Mouse (Mus musculus) embryo, embryonic 10 days (tissue): ENCODE data around the gene Chrna9.

Source experiments
- DNase-seq: peaks from one replicate; pipeline ENCODE4 v3.0.0-alpha.2; 2015; ENCODE audit warnings: low spot score

Chrna9 gene

DNA sequence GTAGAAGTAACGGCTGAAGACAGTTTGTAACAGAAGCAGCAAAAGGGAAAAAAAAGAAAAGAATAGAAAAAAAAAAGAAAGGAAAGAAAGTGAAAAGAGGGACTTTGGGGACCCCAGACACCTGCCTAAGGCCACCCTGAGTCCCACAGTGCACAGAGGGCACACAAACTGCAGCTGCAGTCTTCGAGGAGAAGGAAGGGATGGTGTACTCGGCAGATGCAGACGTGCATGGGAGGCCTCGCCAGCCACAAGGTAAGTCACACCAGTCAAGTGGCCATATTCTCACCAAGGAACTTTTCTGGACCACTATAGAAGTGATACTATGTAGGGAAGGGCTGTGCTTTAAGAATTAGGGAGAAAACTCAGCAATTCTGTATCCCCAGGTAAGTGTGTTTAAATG, at the start of gene Chrna9:
TSS of gene Chrna9 (plus strand) at position 139 of the 400 bp plus-strand sequence.
- no peak for DNase-seq

DNA sequence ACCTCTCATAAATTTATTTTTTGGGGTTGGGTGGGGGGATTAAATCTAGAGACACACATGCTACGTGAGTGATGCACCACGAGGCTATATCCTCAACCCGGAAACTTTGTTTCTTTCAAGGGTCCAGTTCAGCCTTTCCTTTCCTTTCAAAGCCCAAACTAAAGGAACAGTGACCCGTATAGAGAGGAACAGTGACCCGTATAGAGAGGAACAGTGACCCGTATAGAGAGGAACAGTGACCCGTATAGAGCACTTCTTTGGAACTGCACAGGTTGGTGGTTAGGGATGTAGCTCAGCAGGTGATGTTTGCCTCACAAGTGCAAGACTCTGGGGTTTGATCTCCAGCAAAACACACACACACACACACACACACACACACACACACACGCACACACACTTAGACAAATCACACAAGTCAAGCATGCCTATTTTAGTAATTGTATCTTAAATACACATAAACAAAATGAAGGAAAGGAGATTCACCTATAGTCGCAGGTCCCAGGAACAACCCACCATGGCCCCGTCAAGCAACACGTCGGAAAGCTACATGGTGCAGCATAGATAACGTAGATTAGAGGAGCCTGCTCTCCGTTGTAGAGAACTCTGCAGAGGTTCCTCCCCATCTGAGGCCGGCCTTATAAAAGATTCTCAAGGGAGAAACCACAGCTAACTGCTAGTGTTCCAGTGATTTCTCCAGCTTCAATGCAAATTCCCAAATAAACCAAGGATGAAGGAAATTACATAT, 48.9 kb upstream of the Chrna9 start:
- no peak for DNase-seq

DNA sequence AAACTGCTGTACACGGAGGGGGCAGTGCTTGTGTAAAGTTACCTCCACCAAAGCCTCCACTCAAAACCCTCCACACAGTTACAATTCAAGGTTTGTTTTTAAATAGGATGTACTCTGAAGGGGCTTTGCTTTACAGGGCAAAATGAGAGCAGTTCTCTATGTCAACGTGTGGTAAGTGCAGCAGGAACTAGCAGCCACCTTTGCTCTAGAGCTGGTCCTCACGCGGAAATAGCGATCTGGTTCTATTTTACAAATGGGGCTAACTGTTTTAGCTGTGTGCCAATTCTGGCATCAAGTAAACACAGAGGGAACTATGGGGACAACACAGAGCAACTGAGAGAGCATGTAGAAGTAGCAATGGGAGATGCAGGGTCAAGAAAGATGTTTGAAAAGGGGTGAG, 46.6 kb upstream of the Chrna9 start:
- DNase-seq = no peak

DNA sequence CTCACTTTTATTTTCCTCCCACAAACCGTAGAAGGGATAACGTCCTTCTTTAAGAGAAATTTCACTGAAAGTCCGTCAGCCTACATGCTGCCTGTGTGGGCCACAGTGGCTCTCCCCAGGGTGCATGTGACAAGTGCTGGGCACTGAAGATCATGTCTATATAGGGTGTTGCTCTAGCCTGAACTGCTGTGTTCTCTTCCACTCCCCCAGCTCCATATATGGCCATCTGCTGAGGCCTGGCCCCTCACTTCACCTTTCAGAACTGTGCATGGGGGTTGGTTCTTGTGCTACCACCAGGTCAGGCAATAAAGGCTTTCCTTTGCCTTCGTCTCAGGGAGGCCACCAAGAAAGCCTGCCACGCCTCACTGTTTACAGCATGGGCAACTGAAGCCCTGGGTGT, 45.7 kb upstream of the Chrna9 start:
- DNase-seq = no peak

DNA sequence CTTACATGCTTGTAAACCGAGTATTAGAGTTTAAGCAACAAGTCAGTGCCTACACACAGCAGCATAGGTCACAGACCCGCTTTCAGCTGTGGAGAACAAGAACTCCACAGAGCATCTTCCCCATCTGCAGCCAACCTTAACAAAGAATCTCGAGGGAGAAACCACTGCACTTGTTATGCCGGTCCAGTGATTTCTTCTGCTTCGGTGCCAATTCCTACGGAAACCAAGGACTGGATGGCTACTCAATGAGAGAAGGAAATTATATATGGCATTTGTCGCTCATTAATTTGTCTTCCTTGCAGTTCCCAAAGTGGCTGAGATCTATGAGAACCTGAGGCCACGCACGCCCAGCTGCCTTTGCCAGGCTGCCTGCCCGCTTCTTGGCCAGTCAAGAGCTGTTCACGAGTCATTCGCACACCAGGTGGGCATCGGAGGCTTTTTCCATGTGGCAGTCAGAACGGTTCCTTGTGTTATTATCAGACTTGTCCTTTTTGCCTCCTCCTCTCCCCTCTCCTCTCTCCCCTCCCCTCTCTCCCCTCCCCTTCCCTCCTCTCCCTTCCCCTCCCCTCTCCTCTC, 43.4 kb upstream of the Chrna9 start:
- DNase-seq = no peak

DNA sequence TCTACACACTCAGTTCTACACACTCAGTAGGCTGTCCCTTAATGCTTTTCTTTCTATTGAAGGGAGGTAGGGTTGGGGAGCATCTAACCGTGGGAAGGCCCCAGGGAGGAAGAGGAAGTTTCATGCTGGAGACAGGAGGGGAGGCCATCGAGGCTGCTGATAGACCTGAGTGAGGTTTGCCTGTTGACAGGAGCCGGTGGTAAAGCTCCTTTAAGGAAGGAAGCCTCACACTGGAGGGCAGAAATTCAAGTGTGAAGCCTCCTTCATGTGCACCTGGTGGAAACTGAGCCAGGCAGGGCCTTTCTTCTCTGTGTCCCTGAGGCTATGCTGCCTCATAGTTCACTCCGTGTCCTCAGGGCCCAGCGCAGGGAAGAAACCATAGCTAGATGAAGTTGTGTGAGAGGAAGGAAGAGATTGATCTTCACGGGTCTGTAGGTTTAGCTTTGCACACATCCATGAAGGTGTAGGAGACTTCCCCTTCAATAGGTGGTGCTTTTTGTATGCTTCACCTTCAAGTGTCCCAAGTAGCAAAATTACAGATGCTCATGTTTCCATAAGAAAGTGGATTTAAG, 39.5 kb upstream of the Chrna9 start:
- no peak for DNase-seq

DNA sequence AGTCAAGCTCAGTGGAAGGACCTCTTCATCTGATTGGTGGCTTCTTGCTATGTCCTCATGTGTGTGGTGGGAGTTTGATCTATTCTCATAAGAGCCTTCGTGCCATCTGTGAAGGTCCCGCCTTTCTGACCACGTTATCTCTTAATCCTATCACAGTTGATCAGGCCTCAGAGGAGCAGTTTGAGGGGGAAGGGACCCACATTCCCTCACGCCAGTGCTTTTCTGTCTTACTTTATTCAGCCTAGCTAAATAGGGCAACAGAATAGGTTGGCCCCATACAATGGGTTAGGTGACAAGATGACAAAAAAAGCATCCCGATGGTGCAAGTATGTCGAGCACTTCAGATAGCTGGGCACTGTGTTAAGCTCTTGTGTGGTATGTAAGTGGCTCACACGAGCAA, 39.0 kb upstream of the Chrna9 start:
- no peak for DNase-seq

DNA sequence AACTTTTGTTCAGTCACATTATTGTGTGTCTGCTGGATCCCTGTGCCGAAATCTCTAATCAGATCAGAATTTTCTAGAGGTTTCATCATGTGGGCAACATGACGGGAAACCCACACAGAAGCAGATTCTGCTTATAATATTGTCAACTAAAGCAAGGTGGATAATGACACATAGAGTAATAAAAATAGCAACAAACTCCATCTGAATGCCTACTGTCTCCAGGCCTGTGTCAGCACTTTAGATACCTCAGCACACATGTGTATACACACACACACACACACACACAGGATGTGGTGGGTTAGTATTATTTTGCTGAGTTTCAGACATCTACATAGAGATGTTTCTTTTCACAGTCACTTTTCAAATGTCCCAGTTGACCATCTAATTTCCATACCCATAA, 37.0 kb upstream of the Chrna9 start:
- no peak for DNase-seq

DNA sequence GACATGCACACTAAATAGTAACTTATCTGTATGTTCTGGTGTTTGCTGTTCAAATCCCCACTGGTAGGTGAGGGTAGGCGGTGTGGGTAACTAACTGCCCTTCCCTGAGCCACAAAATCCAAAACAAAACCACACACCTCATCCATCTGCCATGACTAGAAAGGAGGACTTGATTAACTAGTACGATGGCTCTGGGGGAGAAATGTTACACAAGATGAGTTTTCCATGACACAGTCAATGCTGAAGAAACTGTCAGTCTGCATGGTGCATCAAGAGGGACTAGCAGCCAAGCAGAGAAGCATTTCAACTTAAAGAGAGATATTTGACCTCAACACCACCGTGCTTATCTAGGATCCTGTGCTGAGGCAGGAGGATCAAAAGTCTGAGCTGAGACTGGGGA, 36.0 kb upstream of the Chrna9 start:
- no peak for DNase-seq

DNA sequence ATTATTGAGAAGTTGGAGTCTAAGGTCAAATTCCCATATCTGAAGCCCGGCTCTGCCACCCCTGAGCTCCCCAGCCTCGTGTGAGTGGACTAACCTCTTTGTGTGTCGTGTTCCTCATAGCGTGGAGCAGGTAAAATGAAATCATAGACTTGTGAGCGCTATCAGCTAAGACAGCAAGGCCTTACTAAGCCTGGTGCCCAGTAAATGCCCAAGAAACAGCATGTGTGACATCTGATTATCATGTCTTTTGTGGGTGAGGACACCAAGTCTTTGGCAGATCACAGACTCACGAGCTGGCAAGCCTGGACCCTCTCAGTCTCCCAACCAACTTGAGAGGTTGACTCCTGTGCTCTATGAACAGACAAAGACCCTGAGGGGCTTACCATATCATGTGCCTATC, 34.6 kb upstream of the Chrna9 start:
- DNase-seq = no peak

DNA sequence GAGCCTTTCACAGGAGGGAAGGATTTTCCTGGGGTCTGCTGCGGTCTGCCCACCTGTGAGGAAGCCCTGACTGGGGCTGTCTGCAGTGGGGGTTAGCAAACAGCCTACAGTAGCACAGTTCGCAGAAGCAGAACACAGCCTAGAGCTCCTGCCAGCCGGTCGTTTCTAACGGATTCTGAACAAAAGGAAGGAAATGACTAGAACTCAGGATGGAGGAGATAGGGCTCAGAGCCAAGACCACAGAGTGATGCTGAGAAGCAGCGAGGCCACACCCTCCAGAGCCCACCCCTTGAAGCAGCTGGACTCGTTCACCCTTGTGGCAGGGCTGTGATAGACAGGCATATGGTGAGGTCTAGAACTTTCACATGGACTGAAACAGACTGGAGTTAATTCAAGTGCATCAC, 33.9 kb upstream of the Chrna9 start:
- DNase-seq = no peak

DNA sequence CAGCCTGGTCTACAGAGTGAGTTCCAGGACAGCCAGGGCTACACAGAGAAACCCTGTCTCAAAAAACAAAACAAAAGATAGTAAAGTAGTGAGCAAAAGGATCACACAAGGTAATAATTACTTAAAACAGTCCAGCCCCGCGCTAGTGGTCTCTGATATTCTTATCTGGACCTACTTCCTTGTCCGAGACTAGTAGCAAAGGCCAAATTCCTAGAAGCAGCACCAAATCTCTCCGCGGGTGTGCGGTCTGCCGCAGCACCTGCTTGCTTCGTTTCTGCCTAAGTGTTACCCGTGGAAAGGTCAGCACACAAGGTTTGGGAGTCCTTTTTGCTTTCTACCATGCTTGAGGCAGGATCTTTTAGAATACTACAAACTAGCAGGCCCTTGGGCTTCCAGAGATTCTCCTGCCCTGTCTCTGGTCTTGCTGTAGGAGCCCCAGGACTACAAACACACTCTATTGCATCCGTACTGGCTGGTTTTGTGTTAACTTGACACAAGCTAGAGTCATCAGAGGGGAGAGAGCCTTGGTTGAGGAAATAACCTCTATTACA, 32.8 kb upstream of the Chrna9 start:
- no peak for DNase-seq

DNA sequence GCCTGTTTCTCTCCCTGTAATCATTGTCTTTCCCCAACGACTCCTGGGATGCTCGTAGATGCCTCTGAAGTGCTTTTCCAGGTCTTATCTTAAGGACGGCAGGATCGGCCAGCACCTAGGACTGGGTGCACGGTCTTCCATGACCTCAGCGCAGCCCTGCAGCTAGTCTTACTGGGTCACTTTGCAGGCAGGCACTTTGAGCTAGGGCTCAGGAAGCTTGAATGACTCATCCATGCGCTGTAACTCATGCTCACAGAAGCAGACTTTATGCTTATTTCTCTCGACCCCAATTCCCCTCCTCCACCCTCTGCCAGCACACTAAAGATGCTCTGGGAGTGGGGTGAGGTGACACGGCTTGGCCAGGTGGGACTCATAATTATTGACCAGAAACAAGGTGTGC, 31.9 kb upstream of the Chrna9 start:
- no peak for DNase-seq

DNA sequence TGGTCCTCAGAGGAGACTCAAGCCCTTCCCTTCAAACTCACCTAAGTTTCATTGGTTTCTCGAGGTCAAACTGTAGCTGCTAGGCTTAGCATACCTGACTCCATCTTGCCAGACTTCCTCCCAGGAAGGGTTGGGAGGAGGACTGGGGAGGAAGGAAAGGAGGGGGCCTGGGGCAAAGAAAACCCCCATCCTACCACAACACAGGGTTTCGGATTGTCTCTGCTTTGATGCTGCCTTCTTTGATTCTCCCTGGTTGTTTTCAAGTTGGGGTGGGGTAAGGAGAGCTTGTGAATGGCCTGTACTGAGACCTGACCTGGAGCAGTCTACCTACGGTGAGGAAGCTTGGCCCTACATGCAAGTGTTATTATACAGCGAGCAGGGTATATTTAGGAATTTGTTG, 30.2 kb upstream of the Chrna9 start:
- DNase-seq = no peak

DNA sequence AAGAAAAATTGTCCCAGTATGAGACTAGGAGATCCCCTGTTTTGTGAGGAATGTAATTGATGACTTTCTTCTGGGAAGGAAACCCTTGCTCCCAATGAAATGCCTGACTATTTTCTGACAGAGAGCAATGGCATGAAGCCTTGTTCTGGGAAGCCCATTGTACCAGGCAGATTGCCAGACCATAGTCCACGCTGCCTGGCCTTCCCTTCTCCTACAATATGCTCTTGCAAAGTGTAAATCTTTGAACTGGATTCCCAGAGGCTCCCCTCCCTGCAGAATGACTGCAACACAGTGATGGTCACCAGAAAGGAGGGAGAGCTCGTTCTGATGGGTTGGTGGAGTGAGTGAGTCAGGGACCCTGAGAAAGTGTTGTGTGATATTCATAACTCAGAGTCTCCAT, 26.0 kb upstream of the Chrna9 start:
- no peak for DNase-seq

DNA sequence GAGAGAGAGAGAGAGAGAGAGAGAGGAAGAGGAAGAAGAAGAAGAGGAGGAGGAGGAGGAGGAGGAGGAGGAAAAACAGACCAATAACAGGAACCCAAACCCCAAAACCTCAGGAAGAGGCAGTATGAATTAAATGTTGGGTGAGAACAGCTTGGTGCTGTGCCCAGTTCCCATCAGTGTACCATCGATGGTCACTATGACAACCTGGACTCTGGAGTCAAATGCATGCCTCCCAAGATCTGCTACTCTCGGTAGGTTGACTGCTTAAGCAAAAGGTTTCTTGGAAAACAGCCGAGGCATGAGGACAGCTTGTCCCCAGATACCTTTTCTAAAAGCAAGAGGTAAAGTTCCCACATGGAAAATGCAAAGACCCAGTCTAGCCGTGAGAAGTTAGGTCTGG, 25.4 kb upstream of the Chrna9 start:
- DNase-seq = no peak

DNA sequence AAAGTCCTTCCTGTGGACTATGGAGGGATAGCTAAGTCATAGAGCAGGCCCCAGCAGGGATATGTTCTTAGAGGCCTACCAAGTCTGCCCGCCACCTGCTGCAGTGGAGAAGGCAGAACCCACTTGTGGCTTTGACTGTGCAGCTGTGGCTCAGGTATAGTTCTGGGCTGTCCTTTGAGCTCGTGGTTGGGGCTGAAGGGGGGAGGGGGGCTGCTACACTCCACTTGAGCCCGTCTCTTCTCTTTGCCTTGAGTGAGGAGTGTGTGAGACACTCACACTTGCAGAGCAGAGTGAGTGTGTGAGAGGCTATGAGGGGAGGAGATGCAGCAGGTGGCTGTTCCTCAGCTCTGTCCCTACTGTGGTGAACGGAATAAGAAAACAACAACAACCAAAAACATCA, 24.3 kb upstream of the Chrna9 start:
- DNase-seq = no peak

DNA sequence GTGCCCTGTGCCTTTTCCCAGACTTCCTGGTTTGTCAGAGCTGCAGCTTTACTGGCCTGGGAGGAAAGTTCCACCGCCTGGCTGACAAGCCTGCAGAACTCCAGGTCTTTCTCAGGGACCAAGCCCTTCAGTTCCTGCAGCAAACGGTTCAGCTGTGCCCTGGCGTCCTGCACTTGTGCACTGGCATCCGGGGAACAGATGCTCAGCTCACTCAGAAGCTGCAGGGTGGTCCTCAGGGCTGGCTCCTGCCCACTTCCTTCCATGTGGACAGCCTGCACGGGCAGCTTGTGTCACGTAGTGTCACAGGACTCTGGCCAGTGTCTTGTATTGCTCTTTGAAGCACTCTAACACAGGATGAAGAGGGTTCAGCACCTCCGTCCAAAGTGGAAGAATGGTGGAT, 23.0 kb upstream of the Chrna9 start:
- DNase-seq = no peak

DNA sequence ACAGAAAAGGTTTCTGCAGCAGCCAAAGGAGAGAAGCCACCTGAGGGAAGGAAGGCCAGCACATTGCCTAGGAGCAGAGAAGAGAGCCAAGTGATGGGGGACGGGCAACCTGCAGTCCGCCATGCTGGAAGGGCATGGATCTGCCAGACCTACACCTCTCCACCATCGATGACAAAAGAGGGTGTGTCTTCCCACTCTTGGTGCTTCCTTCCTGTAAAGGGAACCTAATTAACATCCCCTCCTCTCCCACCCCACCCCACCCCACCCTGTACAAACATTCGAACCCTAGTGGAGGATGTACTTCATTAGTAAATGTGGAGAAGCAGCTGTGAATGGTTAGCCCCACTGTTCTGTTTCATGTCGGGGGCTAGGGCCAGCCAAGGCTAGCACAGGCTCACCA, 22.5 kb upstream of the Chrna9 start:
- DNase-seq = no peak

DNA sequence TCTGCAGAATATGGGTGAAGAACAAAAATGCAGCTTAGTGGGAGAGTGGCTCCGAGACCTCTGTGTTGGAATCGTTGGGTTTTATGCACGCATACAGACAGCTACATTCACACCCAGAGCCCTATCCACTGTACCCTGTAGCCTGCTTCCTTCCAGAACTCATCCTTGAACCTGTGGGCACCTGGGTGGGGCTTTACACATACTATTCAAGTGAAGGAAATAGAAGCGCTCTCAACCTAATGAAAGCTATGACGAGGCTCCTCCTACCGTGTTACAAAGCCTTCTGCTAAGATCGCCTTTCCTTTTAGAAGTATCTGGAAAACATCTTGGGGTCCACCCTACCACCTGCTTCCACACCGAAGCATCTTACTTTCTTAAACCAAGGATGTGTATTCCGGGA, 21.6 kb upstream of the Chrna9 start:
- DNase-seq = no peak

DNA sequence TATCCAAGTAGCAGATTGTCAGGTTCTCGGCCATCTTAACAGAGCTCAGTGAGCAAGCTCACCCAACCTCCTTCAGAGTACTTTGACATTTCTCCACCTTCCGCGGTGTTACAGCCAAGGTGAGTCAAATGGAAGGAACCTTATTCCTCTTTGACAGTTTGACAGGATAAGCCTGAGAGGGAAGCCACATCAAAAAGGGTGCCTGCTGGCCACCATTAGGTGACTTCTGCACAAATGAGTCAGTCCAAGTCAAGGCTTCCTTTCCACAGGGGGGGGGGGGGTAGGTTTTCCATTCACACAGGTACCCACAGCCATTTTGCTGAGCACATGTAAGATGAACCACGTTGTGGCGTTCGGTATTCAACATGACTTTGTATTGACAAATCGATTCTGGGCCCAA, 20.4 kb upstream of the Chrna9 start:
- DNase-seq = no peak

DNA sequence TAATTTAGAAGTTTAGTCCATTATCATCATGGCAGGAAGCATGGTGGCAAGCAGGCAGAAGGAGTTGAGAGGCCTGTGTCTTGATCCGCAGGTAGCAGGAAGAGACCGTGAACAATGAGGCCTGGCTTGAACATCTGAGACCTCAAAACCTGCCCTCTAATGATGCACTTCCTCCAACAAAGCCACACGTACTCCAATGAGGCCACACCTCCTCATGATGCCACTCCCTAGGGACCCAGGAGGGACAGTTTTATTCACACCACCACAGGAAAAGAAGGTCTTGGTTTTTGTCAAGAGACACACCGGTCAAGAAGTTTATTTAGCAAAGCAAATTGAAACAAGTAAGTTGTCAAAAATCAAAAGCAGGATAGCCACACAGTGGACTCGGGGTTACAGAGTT, 17.8 kb upstream of the Chrna9 start:
- no peak for DNase-seq

DNA sequence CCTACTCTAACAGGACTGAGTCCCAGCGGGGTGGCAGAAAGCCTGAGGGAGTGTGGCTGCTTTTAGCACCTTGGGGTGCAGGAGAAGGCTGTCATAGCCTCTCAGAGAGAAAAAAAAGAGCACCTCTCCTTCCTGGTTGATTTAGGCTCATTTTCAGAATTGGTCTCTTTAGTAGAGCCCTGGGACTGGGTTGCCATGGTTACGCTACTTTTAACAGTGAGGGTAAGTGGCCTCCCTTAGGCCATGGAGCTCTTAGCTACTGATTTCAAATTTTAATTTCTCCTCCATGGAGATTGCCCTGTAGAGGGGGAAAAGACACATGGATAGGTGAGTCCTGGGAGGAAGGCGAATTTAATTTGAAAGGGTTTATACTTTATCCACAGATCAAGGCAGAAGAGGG, 16.1 kb upstream of the Chrna9 start:
- DNase-seq = no peak

DNA sequence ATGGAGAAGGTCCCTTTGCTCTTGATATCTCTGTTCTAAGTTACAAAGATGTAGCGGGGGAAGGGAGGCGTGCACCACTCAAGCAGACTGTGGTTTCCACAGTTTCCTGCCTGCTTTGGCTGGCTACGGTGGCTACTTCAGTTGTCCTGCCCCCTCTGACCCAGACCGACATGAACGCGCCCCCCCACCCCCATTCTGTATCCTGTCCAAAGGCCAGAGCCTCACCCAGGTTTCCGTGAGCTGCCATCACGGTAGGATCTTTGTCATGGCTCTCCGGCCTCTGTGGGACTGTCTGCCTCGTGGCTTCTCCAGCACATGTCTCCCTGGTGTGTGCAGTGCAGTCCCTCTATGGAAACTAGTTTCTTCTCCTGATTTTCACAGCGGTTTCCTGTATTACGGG, 15.4 kb upstream of the Chrna9 start:
- no peak for DNase-seq
